Mouse (Mus musculus) mouse embryonic stem cell (cell line): Measurements from ENCODE around the gene A2ml1.

Experiments used
- in situ Hi-C, 2 experiments: fragments of 300-500 bp; cut with MboI; formaldehyde crosslinking; loops; 1 replicate in 1 of 2; 3 replicates in 1 of 2; pipeline ENCODE4 v1.14.3; 2019 to 2020; ENCODE audit warnings: low sequenced_read_pairs in 2 of 2, low pct_unique_long_range_greater_than_20kb in 1 of 2, mixed read lengths in 1 of 2; ENCODE audit not compliant: unreplicated experiment in 1 of 2

The A2ml1 gene

GRCm38 (mm10) chr6:128585642-128586245 is 4.3 kb upstream of the A2ml1 start:
- in situ Hi-C loops, result loop anchor here in 1 of 2 experiments (25.0 kb wide), 1 partner anchor 198 kb away; the partner anchor contains the start of genes Gm44596, Nrip2 and Tex52

GRCm38 (mm10) chr6:128584070-128584660 is 2.8 kb upstream of the A2ml1 start:
- in situ Hi-C loops, result loop anchor here in 1 of 2 experiments (25.0 kb wide), 1 partner anchor 197 kb away; the partner anchor contains the start of genes Gm44596, Nrip2 and Tex52

GRCm38 (mm10) chr6:128577301-128577700 is 4.1 kb downstream of the A2ml1 start:
- in situ Hi-C loops, result loop anchor here in 1 of 2 experiments (10.0 to 25.0 kb wide), 2 partner anchors 92 to 190 kb away; partner anchors contain the start of genes Gm44596, Nrip2 and Tex52

GRCm38 (mm10) chr6:128566589-128566988 is 14.8 kb downstream of the A2ml1 start:
- in situ Hi-C loops, result no loop called here

- in situ Hi-C loops, result no loop called here
Measured at GRCm38 (mm10) chr6:128554049-128554448, 27.4 kb downstream of the A2ml1 start.

- in situ Hi-C loops, result no loop called here
Measured at GRCm38 (mm10) chr6:128549463-128550452, 31.6 kb downstream of the A2ml1 start.

GRCm38 (mm10) chr6:128548532-128548931 is 32.9 kb downstream of the A2ml1 start:
- in situ Hi-C loops, result no loop called here

GRCm38 (mm10) chr6:128545402-128545801 is 36.0 kb downstream of the A2ml1 start:
- in situ Hi-C loops, result no loop called here

GRCm38 (mm10) chr6:128543226-128543625 is 38.2 kb downstream of the A2ml1 start:
- in situ Hi-C loops, result no loop called here

GRCm38 (mm10) chr6:128535250-128535649 is 46.2 kb downstream of the A2ml1 start:
- in situ Hi-C loops, result no loop called here

- in situ Hi-C loops, result no loop called here
Measured at GRCm38 (mm10) chr6:128533296-128533695, 48.1 kb downstream of the A2ml1 start.

GRCm38 (mm10) chr6:128532701-128533100 is 48.7 kb downstream of the A2ml1 start:
- in situ Hi-C loops, result no loop called here

GRCm38 (mm10) chr6:128528491-128528890 is 52.9 kb downstream of the A2ml1 start:
- in situ Hi-C loops, result no loop called here

GRCm38 (mm10) chr6:128527110-128527509 is 54.3 kb downstream of the A2ml1 start:
- in situ Hi-C loops, result no loop called here

- in situ Hi-C loops, result no loop called here
Measured at GRCm38 (mm10) chr6:128526601-128527000, 54.8 kb downstream of the A2ml1 start, which contains the start of gene Pzp. Pzp (minus strand) TSS chr6:128526720.

GRCm38 (mm10) chr6:128525801-128526200 is 55.6 kb downstream of the A2ml1 start:
- in situ Hi-C loops, result no loop called here

- in situ Hi-C loops, result no loop called here
Measured at GRCm38 (mm10) chr6:128523360-128523759, 58.0 kb downstream of the A2ml1 start.

- in situ Hi-C loops, result no loop called here
Measured at GRCm38 (mm10) chr6:128519159-128519558, 62.2 kb downstream of the A2ml1 start.
